Mouse (Mus musculus): ENCODE measurements around the gene Zc3h18. TPM values are rescaled to one million over a fixed set of nuclear protein-coding genes. Genes with fewer than 3 reads are reported as not detected.

Zc3h18 gene
- polyA plus RNA-seq, 1 experiment from 2014 or later: 37.0 TPM

GRCm38 (mm10) chr8:122354157-122354556 lies 22.3 kb upstream of the Zc3h18 start:
- Histone ChIP-seq H3K4me1 (replicated peaks; ENCODE audit: control insufficient read depth, insufficient read depth, low read length) (no peaks in the 10 kb centered on the region), H3K9ac (ENCODE audit: low read length) (no peak overlapping the region), H3K27me3 (replicated peaks; ENCODE audit: control insufficient read depth, insufficient read depth, low read length) (no peaks in the 10 kb centered on the region), H3K27ac (ENCODE audit: low read depth) (no peak overlapping the region), H3K9me3 (ENCODE audit: control insufficient read depth, low read length) (no peaks in the 10 kb centered on the region), H3K4me2 (ENCODE audit: low read length) (no peak overlapping the region), H3K4me3 (ENCODE audit: low read depth, low read length) (no peak overlapping the region), H3K36me3 (ENCODE audit: control insufficient read depth, insufficient read depth, low read length) (no peaks in the 10 kb centered on the region)
- DNase-seq (ENCODE audit: low spot score) (no peak), ATAC-seq (replicated peaks; ENCODE audit: low FRiP score, low TSS enrichment, low read depth) (no peak)
- 88% methylated on average over 8 of the region's 8 CpGs for WGBS

GRCm38 (mm10) chr8:122355642-122356606 lies 20.5 kb upstream of the Zc3h18 start:
- H3K27me3 ChIP-seq (replicated peaks; ENCODE audit: control insufficient read depth, insufficient read depth, low read length): no peaks in the 10 kb centered on the region
- no peak for DNase-seq (ENCODE audit: low spot score)
- ATAC-seq (replicated peaks; ENCODE audit: low FRiP score, low TSS enrichment, low read depth): peak; percentile 49; the same call in 1 of the 2 replicates
- H3K4me3 ChIP-seq (ENCODE audit: low read depth, low read length): no peak overlapping the region
- H3K9me3 ChIP-seq (ENCODE audit: control insufficient read depth, low read length): no peaks in the 10 kb centered on the region
- no peak overlapping the region for H3K4me2 ChIP-seq (ENCODE audit: low read length)
- H3K4me1 ChIP-seq (replicated peaks; ENCODE audit: control insufficient read depth, insufficient read depth, low read length): no peaks in the 10 kb centered on the region
- 59% methylated on average over 9 of the region's 9 CpGs for WGBS
- H3K27ac ChIP-seq (ENCODE audit: low read depth): no peak overlapping the region
- no peaks in the 10 kb centered on the region for H3K36me3 ChIP-seq (ENCODE audit: control insufficient read depth, insufficient read depth, low read length)
- H3K9ac ChIP-seq (ENCODE audit: low read length): no peak overlapping the region

GRCm38 (mm10) chr8:122357202-122357601 lies 19.2 kb upstream of the Zc3h18 start:
- Histone ChIP-seq H3K27ac (ENCODE audit: low read depth) (no peak overlapping the region), H3K9me3 (ENCODE audit: control insufficient read depth, low read length) (no peaks in the 10 kb centered on the region), H3K9ac (ENCODE audit: low read length) (no peak overlapping the region), H3K36me3 (ENCODE audit: control insufficient read depth, insufficient read depth, low read length) (no peaks in the 10 kb centered on the region), H3K4me1 (replicated peaks; ENCODE audit: control insufficient read depth, insufficient read depth, low read length) (no peaks in the 10 kb centered on the region), H3K4me3 (ENCODE audit: low read depth, low read length) (no peak overlapping the region), H3K4me2 (ENCODE audit: low read length) (no peak overlapping the region), H3K27me3 (replicated peaks; ENCODE audit: control insufficient read depth, insufficient read depth, low read length) (no peaks in the 10 kb centered on the region)
- ATAC-seq (replicated peaks; ENCODE audit: low FRiP score, low TSS enrichment, low read depth): no peak
- DNase-seq (ENCODE audit: low spot score): no peak
- 65% methylated on average over 11 of the region's 11 CpGs for WGBS

- ATAC-seq (replicated peaks; ENCODE audit: low FRiP score, low TSS enrichment, low read depth): no peak
- Histone ChIP-seq H3K27ac (ENCODE audit: low read depth) (no peak overlapping the region), H3K9me3 (ENCODE audit: control insufficient read depth, low read length) (no peaks in the 10 kb centered on the region), H3K4me1 (replicated peaks; ENCODE audit: control insufficient read depth, insufficient read depth, low read length) (no peaks in the 10 kb centered on the region), H3K4me3 (ENCODE audit: low read depth, low read length) (no peak overlapping the region), H3K36me3 (ENCODE audit: control insufficient read depth, insufficient read depth, low read length) (no peaks in the 10 kb centered on the region), H3K9ac (ENCODE audit: low read length) (no peak overlapping the region), H3K4me2 (ENCODE audit: low read length) (no peak overlapping the region), H3K27me3 (replicated peaks; ENCODE audit: control insufficient read depth, insufficient read depth, low read length) (no peaks in the 10 kb centered on the region)
- 75% methylated on average over 5 of the region's 5 CpGs for WGBS
- DNase-seq (ENCODE audit: low spot score): no peak
Observed at GRCm38 (mm10) chr8:122357641-122358040, 18.8 kb upstream of the Zc3h18 start.

- WGBS: 74% methylated on average over 15 of the region's 15 CpGs
- no peak for DNase-seq (ENCODE audit: low spot score)
- Histone ChIP-seq H3K27ac (ENCODE audit: low read depth) (no peak overlapping the region), H3K4me3 (ENCODE audit: low read depth, low read length) (no peak overlapping the region), H3K36me3 (ENCODE audit: control insufficient read depth, insufficient read depth, low read length) (no peaks in the 10 kb centered on the region), H3K27me3 (replicated peaks; ENCODE audit: control insufficient read depth, insufficient read depth, low read length) (no peaks in the 10 kb centered on the region), H3K4me1 (replicated peaks; ENCODE audit: control insufficient read depth, insufficient read depth, low read length) (no peaks in the 10 kb centered on the region), H3K9me3 (ENCODE audit: control insufficient read depth, low read length) (no peaks in the 10 kb centered on the region), H3K4me2 (ENCODE audit: low read length) (no peak overlapping the region), H3K9ac (ENCODE audit: low read length) (no peak overlapping the region)
- no peak for ATAC-seq (replicated peaks; ENCODE audit: low FRiP score, low TSS enrichment, low read depth)
Observed at GRCm38 (mm10) chr8:122359111-122359775, 17.2 kb upstream of the Zc3h18 start.

GRCm38 (mm10) chr8:122360696-122361416 lies 15.6 kb upstream of the Zc3h18 start, which contains the start of gene Trhr2:
Gene Trhr2 (minus strand): TSS chr8:122360746.
- no peaks in the 10 kb centered on the region for H3K27me3 ChIP-seq (replicated peaks; ENCODE audit: control insufficient read depth, insufficient read depth, low read length)
- no peaks in the 10 kb centered on the region for H3K9me3 ChIP-seq (ENCODE audit: control insufficient read depth, low read length)
- H3K4me1 ChIP-seq (replicated peaks; ENCODE audit: control insufficient read depth, insufficient read depth, low read length): no peaks in the 10 kb centered on the region
- no peak within 1 kb of the TSS for H3K9ac ChIP-seq (ENCODE audit: low read length)
- ATAC-seq (replicated peaks; ENCODE audit: low FRiP score, low TSS enrichment, low read depth): no peak
- H3K27ac ChIP-seq (ENCODE audit: low read depth): no peak within 1 kb of the TSS
- no peak within 1 kb of the TSS for H3K4me3 ChIP-seq (ENCODE audit: low read depth, low read length)
- WGBS: 71% methylated on average over 7 of the region's 7 CpGs
- no peak within 1 kb of the TSS for H3K4me2 ChIP-seq (ENCODE audit: low read length)
- no peaks in the 10 kb centered on the region for H3K36me3 ChIP-seq (ENCODE audit: control insufficient read depth, insufficient read depth, low read length)
- DNase-seq (ENCODE audit: low spot score): no peak

- ATAC-seq (replicated peaks; ENCODE audit: low FRiP score, low TSS enrichment, low read depth): no peak
- no peaks in the 10 kb centered on the region for H3K36me3 ChIP-seq (ENCODE audit: control insufficient read depth, insufficient read depth, low read length)
- H3K9ac ChIP-seq (ENCODE audit: low read length): no peak overlapping the region
- H3K4me1 ChIP-seq (replicated peaks; ENCODE audit: control insufficient read depth, insufficient read depth, low read length): no peaks in the 10 kb centered on the region
- WGBS: 34% methylated on average over 5 of the region's 5 CpGs
- no peak overlapping the region for H3K27ac ChIP-seq (ENCODE audit: low read depth)
- H3K27me3 ChIP-seq (replicated peaks; ENCODE audit: control insufficient read depth, insufficient read depth, low read length): no peaks in the 10 kb centered on the region
- no peak overlapping the region for H3K4me2 ChIP-seq (ENCODE audit: low read length)
- H3K4me3 ChIP-seq (ENCODE audit: low read depth, low read length): no peak overlapping the region
- DNase-seq (ENCODE audit: low spot score): no peak
- no peaks in the 10 kb centered on the region for H3K9me3 ChIP-seq (ENCODE audit: control insufficient read depth, low read length)
Observed at GRCm38 (mm10) chr8:122362271-122362670, 14.1 kb upstream of the Zc3h18 start.

- no peak for DNase-seq (ENCODE audit: low spot score)
- Histone ChIP-seq H3K4me3 (ENCODE audit: low read depth, low read length) (no peak overlapping the region), H3K27ac (ENCODE audit: low read depth) (no peak overlapping the region), H3K9ac (ENCODE audit: low read length) (no peak overlapping the region), H3K4me2 (ENCODE audit: low read length) (no peak overlapping the region), H3K36me3 (ENCODE audit: control insufficient read depth, insufficient read depth, low read length) (no peaks in the 10 kb centered on the region), H3K9me3 (ENCODE audit: control insufficient read depth, low read length) (no peaks in the 10 kb centered on the region), H3K4me1 (replicated peaks; ENCODE audit: control insufficient read depth, insufficient read depth, low read length) (no peaks in the 10 kb centered on the region), H3K27me3 (replicated peaks; ENCODE audit: control insufficient read depth, insufficient read depth, low read length) (no peaks in the 10 kb centered on the region)
- no peak for ATAC-seq (replicated peaks; ENCODE audit: low FRiP score, low TSS enrichment, low read depth)
- 34% methylated on average over 8 of the region's 8 CpGs for WGBS
Observed at GRCm38 (mm10) chr8:122362967-122363366, 13.4 kb upstream of the Zc3h18 start.

Measured in intestine, embryonic 14.5 days (tissue).